Mouse (Mus musculus): ENCODE results near the gene Nptx1. TPM values are rescaled to one million over a fixed set of nuclear protein-coding genes. Genes with fewer than 3 reads are reported as not detected.

The Nptx1 gene
- polyA plus RNA-seq, 1 experiment from 2014 or later = 10.2 TPM

DNA sequence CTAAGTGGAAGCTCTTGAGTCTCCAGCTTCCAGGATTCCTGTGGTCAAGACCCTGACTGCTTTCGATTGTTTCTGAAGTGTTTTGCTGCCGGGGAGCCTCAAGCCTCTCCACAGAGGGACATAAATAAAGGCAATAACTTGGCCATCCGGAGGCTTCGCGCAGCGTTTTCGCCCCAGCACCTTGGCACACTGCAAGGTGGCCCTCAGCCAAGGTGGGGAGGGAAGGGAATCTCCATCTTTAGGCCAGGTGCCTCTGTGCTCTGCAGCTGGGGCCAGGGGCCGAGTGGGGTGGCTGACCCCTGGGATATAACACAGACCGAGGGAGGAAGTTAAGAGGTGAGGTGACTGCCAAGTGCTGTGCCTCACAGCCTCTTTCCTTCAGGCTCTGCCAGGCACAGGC lies 15.6 kb upstream of the Nptx1 start:
- Histone ChIP-seq H3K9me3 (no peaks in the 10 kb centered on the region), H3K27me3 (no peaks in the 10 kb centered on the region), H3K27ac (replicated peaks) (no peak overlapping the region), H3K9ac (replicated peaks) (no peak overlapping the region), H3K4me2 (replicated peaks) (no peak overlapping the region), H3K4me3 (no peak overlapping the region), H3K36me3 (no peaks in the 10 kb centered on the region), H3K4me1 (peaks cover 23% of the 10 kb centered on the region)
- 57% methylated on average over 9 of the region's 9 CpGs for WGBS
- no peak for ATAC-seq (replicated peaks)

DNA sequence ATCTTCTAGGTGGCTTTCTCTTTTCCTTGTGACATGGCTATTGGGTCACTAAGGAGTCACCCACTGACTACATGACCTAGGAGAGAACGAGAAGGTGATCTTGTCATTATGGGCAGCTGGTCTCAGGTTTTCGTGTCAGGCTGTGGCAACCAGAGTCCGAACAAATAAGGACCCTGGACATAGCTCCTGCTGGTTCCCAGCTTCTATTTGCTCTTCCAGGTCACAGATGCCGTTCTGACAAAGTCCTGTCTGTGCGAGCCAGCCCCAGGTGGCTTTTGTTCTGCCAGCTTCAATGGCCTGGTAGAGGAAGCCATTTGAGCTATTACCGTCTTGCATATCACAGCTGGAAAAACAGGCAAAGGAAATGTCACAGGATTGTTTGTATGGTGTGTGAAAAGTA lies 14.7 kb upstream of the Nptx1 start:
- H3K4me1 ChIP-seq = peaks cover 29% of the 10 kb centered on the region
- H3K9ac ChIP-seq (replicated peaks) = no peak overlapping the region
- H3K4me3 ChIP-seq = no peak overlapping the region
- ATAC-seq (replicated peaks) = no peak
- no peaks in the 10 kb centered on the region for H3K27me3 ChIP-seq
- no peak overlapping the region for H3K4me2 ChIP-seq (replicated peaks)
- 32% methylated on average over 6 of the region's 6 CpGs for WGBS
- no peaks in the 10 kb centered on the region for H3K9me3 ChIP-seq
- no peak overlapping the region for H3K27ac ChIP-seq (replicated peaks)
- no peaks in the 10 kb centered on the region for H3K36me3 ChIP-seq

DNA sequence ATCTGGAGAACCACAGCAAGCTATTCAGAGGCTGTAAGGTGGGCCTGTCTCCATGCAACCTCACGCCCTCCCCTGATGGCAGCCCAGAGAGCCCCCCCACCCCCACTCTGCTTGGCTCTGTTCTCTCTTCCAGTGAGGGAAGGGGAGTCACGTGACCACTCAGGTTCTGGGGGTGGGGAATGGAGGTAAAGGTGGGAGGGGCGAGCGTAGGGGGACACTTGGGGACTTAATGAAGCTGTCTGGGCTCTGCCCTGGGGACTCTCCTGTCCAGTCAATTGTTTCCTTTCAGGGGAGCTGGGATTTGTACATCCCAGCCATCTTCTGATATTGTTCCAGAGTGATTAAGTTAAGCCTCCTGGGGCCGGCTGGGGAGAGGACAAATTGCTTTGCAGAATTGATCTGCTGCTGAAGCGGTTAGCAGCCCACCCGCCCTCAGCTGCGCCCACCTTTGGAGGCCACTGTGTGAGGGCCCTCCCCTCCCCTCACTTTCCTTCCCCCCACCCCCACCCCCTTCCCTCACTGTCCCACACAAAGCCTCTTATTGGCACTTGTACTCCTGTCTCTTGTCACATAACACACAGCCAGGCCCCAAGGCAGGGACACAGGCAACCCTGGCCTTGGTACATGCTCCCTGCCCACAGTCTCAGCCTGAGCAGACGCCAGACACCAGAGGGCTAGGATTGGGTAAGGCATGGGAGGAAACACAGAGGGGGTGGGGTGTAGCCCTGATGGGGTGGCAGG lies 11.5 kb upstream of the Nptx1 start:
- Histone ChIP-seq H3K9ac (replicated peaks) (0 out of 2 replicates have a peak overlapping the region, but pooled peaks have one; percentile 13), H3K27ac (replicated peaks) (peak overlapping the region; percentile 67; the same call in 1 of the 2 replicates), H3K36me3 (no peaks in the 10 kb centered on the region), H3K4me1 (peaks cover 23% of the 10 kb centered on the region), H3K9me3 (no peaks in the 10 kb centered on the region), H3K27me3 (no peaks in the 10 kb centered on the region), H3K4me3 (no peak overlapping the region), H3K4me2 (replicated peaks) (0 out of 2 replicates have a peak overlapping the region, but pooled peaks have one; percentile 20)
- WGBS = 3% methylated on average over 9 of the region's 9 CpGs
- peak; percentile 61; the same call in 1 of the 2 replicates for ATAC-seq (replicated peaks)

DNA sequence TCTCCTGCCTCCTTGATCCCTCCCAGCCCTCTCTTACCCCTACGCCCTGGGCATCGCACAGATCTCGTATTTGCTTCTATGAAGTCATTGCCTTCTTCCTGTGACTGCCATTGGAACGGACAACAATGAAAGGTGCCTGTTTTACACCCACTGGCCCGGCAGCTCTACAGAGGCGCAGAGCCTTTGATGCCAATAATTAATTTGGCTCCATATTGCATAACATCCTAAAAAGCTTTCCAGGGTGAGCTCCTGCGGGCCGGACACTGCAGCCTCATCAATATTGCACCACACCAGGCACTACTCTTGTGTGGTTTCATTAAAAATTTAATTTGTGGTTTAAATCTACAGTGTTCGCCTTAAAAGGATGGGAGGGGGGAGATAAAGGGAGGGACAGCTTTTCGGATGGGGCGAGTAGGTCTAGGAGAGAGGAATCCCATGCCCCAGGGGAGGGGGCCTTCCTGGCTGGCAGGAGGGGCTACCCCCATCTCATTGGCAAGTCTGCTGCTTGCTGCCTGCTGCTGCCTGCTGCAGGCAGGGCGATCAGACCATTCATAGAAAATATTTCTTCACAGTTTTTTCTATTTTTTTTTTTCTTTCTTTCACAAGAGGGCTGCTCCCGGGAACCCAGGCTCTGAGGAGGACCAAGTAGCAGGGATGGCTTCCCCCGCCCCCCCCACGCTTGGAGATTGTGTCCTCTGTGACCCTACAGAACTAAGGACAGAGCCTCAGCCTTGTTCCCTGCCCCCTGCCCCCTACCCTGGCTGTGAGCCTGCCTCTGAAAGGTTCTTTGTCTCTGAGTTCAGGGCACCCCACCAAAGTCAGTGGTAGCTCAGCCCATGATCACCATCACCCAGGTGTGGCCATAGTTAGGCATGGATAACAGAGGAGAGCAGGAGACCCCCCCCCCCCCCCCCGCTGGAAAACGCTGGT lies 10.7 kb upstream of the Nptx1 start:
- 0 out of 2 replicates have a peak overlapping the region, but pooled peaks have one; percentile 14 for H3K9ac ChIP-seq (replicated peaks)
- 0 out of 2 replicates have a peak overlapping the region, but pooled peaks have one; percentile 20 for H3K4me2 ChIP-seq (replicated peaks)
- H3K27ac ChIP-seq (replicated peaks) = peak overlapping the region; percentile 67
- H3K9me3 ChIP-seq = no peaks in the 10 kb centered on the region
- H3K4me1 ChIP-seq = peaks cover 23% of the 10 kb centered on the region
- H3K36me3 ChIP-seq = no peaks in the 10 kb centered on the region
- no peaks in the 10 kb centered on the region for H3K27me3 ChIP-seq
- WGBS = 12% methylated on average over 17 of the region's 17 CpGs
- peak; percentile 57 for ATAC-seq (replicated peaks)
- no peak overlapping the region for H3K4me3 ChIP-seq

DNA sequence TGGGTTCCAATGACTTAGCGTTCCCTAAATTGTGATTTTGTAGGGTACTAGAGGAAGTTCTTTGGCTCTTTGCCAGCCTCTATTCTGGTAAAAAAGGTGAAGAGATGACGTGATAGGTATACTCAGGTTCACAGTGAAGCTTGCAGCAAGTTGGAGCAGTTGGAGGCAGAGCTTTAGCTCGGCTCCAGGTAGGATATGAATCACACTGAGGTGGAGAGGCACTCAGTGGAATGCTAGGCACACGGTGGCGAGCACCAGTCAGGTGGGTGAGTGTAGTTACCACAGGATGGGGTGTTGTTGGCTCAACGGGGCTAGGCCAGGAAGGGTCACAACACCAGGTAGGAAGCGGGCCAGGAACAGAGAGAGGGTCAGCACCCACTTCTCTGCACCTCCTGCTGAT lies 7.6 kb upstream of the Nptx1 start:
- Histone ChIP-seq H3K27ac (replicated peaks) (no peak overlapping the region), H3K4me3 (no peak overlapping the region), H3K4me2 (replicated peaks) (no peak overlapping the region), H3K36me3 (no peaks in the 10 kb centered on the region), H3K9ac (replicated peaks) (no peak overlapping the region), H3K4me1 (peaks cover 49% of the 10 kb centered on the region), H3K9me3 (no peaks in the 10 kb centered on the region), H3K27me3 (peaks cover 5% of the 10 kb centered on the region; the same call in 1 of the 2 replicates)
- no peak for ATAC-seq (replicated peaks)
- 89% methylated on average over 7 of the region's 7 CpGs for WGBS

DNA sequence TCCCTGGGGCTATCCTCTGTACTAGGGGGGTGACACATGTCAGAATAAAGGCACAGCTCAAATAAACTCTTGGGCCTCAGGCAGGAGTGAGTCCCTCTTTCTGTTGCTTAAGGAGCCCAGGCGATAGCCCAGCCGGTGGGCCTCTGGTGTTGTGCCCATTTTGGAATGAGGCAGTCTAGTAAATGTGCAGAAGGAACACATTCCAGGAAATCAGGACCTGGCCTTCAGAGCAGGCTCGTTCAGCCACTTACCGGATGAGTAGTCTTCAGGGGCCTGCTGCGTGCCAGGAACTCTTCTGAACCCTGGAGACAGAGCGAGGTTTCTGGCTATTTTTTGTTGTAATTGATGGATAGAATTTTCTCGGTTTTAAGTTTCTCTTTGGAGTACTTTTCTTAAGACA lies 7.2 kb upstream of the Nptx1 start:
- ATAC-seq (replicated peaks) = no peak
- no peak overlapping the region for H3K4me2 ChIP-seq (replicated peaks)
- 79% methylated on average over 7 of the region's 7 CpGs for WGBS
- H3K4me1 ChIP-seq = peaks cover 51% of the 10 kb centered on the region
- H3K27me3 ChIP-seq = peaks cover 7% of the 10 kb centered on the region; the same call in 1 of the 2 replicates
- no peak overlapping the region for H3K27ac ChIP-seq (replicated peaks)
- no peak overlapping the region for H3K4me3 ChIP-seq
- H3K9me3 ChIP-seq = no peaks in the 10 kb centered on the region
- no peaks in the 10 kb centered on the region for H3K36me3 ChIP-seq
- no peak overlapping the region for H3K9ac ChIP-seq (replicated peaks)

DNA sequence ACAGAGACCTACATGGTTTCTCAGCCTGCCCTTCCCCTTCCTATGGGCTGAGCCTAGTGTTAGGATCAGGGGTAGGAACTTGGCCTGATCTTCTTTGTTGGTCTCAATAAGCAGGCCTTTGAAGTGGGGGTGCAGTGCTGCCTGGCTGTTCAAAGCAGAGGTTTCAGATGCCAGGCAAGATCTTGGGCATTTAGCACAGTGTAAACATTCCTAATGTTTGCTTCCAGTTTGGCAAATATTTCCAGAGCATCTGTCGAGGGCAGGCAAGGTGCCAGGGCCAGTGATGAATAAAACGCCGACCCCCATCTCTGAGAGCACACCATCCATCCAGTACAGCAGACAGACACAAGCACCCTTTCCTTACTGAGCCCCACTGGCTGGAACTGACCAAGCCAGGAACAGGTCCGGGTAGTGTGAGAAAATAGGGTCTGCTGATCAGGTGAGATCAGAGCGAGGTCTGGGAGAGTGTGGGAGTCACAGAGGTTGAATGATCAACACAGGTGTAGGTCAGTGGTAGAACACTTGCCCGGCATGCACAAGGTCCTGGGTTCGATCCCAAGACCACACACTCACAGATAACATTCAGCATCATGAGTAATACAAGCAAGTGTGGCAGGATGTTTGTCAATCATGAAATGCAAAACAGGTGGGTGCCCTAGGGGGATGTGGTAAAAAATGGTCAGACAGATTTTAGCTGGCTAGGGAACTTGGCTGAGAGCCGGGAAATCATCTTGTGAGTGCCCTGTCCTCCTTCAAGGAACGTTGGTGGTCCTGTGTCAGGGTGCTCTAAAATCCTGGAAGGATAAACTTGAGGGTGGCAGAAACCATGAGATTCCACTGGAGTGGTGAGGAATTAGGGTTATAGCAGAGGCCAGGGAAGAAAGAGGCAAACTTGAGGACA lies 5.6 kb upstream of the Nptx1 start:
- Histone ChIP-seq H3K9me3 (no peaks in the 10 kb centered on the region), H3K4me1 (peaks cover 51% of the 10 kb centered on the region), H3K4me3 (no peak overlapping the region), H3K27me3 (peaks cover 22% of the 10 kb centered on the region), H3K9ac (replicated peaks) (no peak overlapping the region), H3K36me3 (no peaks in the 10 kb centered on the region), H3K27ac (replicated peaks) (no peak overlapping the region), H3K4me2 (replicated peaks) (no peak overlapping the region)
- WGBS = 57% methylated on average over 9 of the region's 9 CpGs
- ATAC-seq (replicated peaks) = no peak

DNA sequence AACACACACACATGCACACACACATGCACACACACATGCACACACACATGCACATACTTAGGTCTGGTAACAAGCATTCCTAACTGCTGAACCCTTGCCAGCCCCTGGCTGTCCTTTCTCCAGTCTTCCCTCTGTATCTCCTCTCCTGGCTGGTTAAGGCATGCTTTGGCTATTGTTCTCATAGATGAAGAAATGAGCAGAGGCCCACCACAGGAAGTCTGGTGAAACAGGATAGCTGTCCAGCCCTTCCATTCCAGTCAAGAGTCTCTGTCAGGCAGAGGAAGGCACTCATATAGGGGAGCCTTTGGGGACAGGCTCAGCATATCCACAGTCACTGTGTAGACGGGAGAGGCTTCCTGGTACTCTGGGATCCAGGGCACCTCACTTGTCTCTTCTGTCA lies 4.7 kb upstream of the Nptx1 start:
- Histone ChIP-seq H3K27ac (replicated peaks) (no peak overlapping the region), H3K9me3 (no peaks in the 10 kb centered on the region), H3K4me2 (replicated peaks) (no peak overlapping the region), H3K27me3 (peaks cover 22% of the 10 kb centered on the region), H3K4me3 (no peak overlapping the region), H3K4me1 (peaks cover 49% of the 10 kb centered on the region), H3K9ac (replicated peaks) (no peak overlapping the region), H3K36me3 (no peaks in the 10 kb centered on the region)
- ATAC-seq (replicated peaks) = no peak
- WGBS = 59% methylated on average over 1 of the region's 1 CpGs

DNA sequence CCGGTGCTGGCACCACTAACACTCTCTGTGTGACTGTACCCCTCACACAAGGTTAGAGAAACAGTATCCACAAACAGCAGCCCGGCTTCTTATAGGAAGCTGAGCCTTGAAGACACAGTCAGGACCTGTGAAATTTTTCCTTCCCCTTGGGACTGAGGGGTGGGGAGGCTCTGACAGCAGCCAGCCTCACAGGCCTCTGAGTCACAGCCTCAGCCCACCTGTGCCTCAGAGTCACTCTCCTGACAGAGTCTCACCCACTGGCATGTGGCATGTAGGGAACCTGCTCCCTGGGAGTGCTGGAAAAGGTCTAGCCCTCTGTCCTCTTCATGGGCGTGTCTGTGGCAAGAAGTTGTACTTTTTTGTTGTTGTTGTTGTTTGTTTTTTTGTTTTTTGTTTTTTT lies 3.9 kb upstream of the Nptx1 start:
- H3K9me3 ChIP-seq = no peaks in the 10 kb centered on the region
- peaks cover 29% of the 10 kb centered on the region for H3K27me3 ChIP-seq
- H3K4me2 ChIP-seq (replicated peaks) = no peak overlapping the region
- H3K4me1 ChIP-seq = peaks cover 57% of the 10 kb centered on the region
- H3K4me3 ChIP-seq = no peak overlapping the region
- H3K36me3 ChIP-seq = no peaks in the 10 kb centered on the region
- no peak overlapping the region for H3K9ac ChIP-seq (replicated peaks)
- 39% methylated on average over 3 of the region's 3 CpGs for WGBS
- ATAC-seq (replicated peaks) = no peak
- peak overlapping the region; percentile 42 for H3K27ac ChIP-seq (replicated peaks)

DNA sequence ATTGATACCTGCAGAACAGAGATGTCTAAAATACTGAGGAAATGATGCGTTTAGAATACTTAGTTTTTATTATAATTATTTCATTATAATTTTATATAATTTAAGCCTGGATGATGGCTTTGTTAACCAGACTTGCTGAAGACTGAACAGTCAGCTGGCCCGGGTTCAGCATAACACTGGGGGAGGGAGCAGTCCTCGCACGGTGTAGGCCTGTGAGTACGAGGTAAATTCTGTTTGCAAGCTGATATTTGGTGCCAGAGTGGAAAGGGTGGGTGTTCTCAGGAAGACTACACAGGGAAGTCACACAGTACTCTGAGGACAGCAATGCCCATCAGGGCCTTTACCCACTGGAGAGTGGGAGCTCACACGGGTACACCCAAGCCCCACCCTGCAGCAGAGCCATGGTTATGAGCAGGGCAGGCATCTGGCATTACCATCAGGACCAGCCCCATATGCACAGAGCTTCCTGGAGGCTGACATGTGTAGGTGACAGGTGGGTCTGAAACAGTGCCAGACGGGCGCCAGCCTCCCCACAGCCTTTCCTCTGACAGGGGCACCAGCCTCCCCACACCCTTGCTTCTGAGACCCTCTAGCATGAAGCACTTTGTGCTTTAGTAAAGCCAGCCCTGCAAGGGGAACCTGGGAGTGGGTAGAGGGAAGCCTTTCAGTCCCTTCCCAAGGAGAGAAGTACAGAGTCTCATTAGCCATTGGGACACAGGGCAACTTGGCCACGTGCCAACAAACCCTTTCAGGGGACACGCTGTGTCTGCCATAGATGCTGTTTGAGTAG lies 3.2 kb upstream of the Nptx1 start:
- peak; percentile 46 for ATAC-seq (replicated peaks)
- 26% methylated on average over 10 of the region's 10 CpGs for WGBS
- no peak overlapping the region for H3K9ac ChIP-seq (replicated peaks)
- peaks cover 65% of the 10 kb centered on the region for H3K4me1 ChIP-seq
- no peaks in the 10 kb centered on the region for H3K36me3 ChIP-seq
- peak overlapping the region; percentile 42 for H3K27ac ChIP-seq (replicated peaks)
- H3K9me3 ChIP-seq = no peaks in the 10 kb centered on the region
- peaks cover 29% of the 10 kb centered on the region for H3K27me3 ChIP-seq
- no peak overlapping the region for H3K4me2 ChIP-seq (replicated peaks)
- no peak overlapping the region for H3K4me3 ChIP-seq

DNA sequence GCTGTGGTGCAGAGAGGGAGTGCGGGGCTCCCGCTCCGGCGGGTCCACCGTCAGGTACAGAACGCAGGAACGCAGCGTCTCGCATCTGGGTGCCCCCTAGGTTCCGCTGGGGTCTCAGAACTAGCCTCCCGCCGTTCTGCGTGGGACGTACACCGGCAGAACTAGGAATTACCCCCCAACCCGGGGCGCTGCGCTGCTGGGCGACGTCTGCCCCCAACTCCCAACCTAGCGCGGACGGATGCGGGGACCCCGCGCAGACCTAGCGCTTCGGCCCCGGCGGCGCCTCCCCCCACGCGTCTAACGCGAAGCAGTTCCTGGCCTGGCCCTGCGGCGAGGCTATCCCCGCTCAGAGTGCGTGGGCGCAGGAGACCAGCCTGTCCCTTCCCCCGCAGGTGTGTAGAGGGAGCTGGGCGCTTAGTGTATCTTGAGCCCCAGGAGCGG lies 1.8 kb upstream of the Nptx1 start:
- Histone ChIP-seq H3K4me3 (peak overlapping the region; percentile 54), H3K4me1 (peaks cover 78% of the 10 kb centered on the region), H3K36me3 (no peaks in the 10 kb centered on the region), H3K9me3 (no peaks in the 10 kb centered on the region), H3K9ac (replicated peaks) (peak overlapping the region; percentile 66), H3K4me2 (replicated peaks) (peak overlapping the region; percentile 83), H3K27me3 (peaks cover 29% of the 10 kb centered on the region), H3K27ac (replicated peaks) (no peak overlapping the region)
- ATAC-seq (replicated peaks) = no peak
- WGBS = under 1% methylated on average over 43 of the region's 43 CpGs
